Mouse (Mus musculus) forebrain, embryonic 13.5 days (tissue): ENCODE results near the gene Fgfr1op2. TPM values are rescaled to one million over a fixed set of nuclear protein-coding genes. Genes with fewer than 3 reads are reported as not detected.

Experiments
- polyA plus RNA-seq: library from polyadenylated mRNA; unstranded; fragments of >200 nt; fragmentation: Nextera tagmentation; extraction: Ambion mirVana; gene quantifications from 2 replicates; pipeline ENCODE4 v1.2.1, GENCODE M21; 2015

Fgfr1op2 gene
- polyA plus RNA-seq, 1 experiment from 2014 or later = 64.5 TPM

Other genes starting within 250 kb of the Fgfr1op2 start
- gene Itpr2, start 75.0 kb upstream of the Fgfr1op2 start, polyA plus RNA-seq = 2.5 and 3.2 TPM in 2 replicates
- gene Ints13, start 632 bp downstream of the Fgfr1op2 start, polyA plus RNA-seq = 74.2 and 81.4 TPM in 2 replicates
- gene Med21, start 65.3 kb downstream of the Fgfr1op2 start, polyA plus RNA-seq = 134 and 136 TPM in 2 replicates
- 21.7 and 27.1 TPM in 2 replicates for gene Tm7sf3, start 65.6 kb downstream of the Fgfr1op2 start, polyA plus RNA-seq
- gene Stk38l, start 147.8 kb downstream of the Fgfr1op2 start, polyA plus RNA-seq = 14.7 and 15.3 TPM in 2 replicates
- 1.1 and 2.2 TPM in 2 replicates for gene Arntl2, start 218.9 kb downstream of the Fgfr1op2 start, polyA plus RNA-seq